Mouse (Mus musculus): Measurements from ENCODE around the gene Iqsec1. TPM values are rescaled to one million over a fixed set of nuclear protein-coding genes. Genes with fewer than 3 reads are reported as not detected.

Iqsec1 gene
- polyA plus RNA-seq, 1 experiment: 46.1 TPM

GRCm38 (mm10) chr6:90695754-90696153 lies 292.7 kb downstream of the Iqsec1 start:
- no peak for TF ChIP-seq CTCF (IDR thresholded peaks at IDR 0.05; ENCODE audit: extremely low read depth, insufficient read length, insufficient replicate concordance, low read depth, low read length)
- TF ChIP-seq POLR2A (IDR thresholded peaks at IDR 0.05; ENCODE audit: low read depth, low read length): no peak
- H3K4me1 ChIP-seq (ENCODE audit: control insufficient read depth, insufficient read depth, insufficient read length, low read length): no peaks in the 10 kb centered on the region
- peaks cover 2% of the 10 kb centered on the region; the same call in 1 of the 2 replicates for H3K36me3 ChIP-seq (ENCODE audit: control insufficient read depth, insufficient read depth, low read length)
- no peak overlapping the region for H3K27ac ChIP-seq (ENCODE audit: insufficient read depth, low read depth, low read length)
- H3K27me3 ChIP-seq (ENCODE audit: control insufficient read depth, insufficient read depth, low read length): no peaks in the 10 kb centered on the region
- H3K4me3 ChIP-seq (ENCODE audit: low read depth, low read length): no peak overlapping the region
- 64% methylated on average over 1 of the region's 1 CpGs for WGBS

DNA sequence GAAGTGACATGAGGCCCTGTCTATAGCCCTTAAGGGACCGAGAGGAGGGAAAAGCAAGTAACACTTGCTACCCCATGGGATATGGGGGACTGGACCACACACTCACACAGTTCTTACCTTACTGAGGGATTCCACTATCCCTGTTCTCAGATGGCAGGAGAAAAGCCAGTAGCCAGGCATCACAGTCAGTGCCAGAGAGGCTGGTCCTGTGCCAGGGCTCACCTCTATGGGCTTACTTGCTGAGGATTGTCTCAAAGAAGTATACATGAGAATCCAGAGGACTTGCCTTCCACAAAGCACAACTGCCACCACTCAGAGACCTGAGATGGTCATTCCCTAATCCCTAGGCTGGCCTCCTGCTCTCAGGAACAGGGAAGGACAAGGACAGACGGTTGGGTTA lies 296.1 kb downstream of the Iqsec1 start:
- TF ChIP-seq POLR2A (IDR thresholded peaks at IDR 0.05; ENCODE audit: low read depth, low read length) (no peak), CTCF (IDR thresholded peaks at IDR 0.05; ENCODE audit: extremely low read depth, insufficient read length, insufficient replicate concordance, low read depth, low read length) (no peak)
- H3K27ac ChIP-seq (ENCODE audit: insufficient read depth, low read depth, low read length): no peak overlapping the region
- H3K4me1 ChIP-seq (ENCODE audit: control insufficient read depth, insufficient read depth, insufficient read length, low read length): 0 out of 2 replicates have a peak, but pooled peaks cover 2% of the 10 kb centered on the region
- no peak overlapping the region for H3K4me3 ChIP-seq (ENCODE audit: low read depth, low read length)
- H3K27me3 ChIP-seq (ENCODE audit: control insufficient read depth, insufficient read depth, low read length): no peaks in the 10 kb centered on the region
- 80% methylated on average over 2 of the region's 2 CpGs for WGBS
- peaks cover 13% of the 10 kb centered on the region; the same call in 1 of the 2 replicates for H3K36me3 ChIP-seq (ENCODE audit: control insufficient read depth, insufficient read depth, low read length)

GRCm38 (mm10) chr6:90691935-90692334 lies 296.6 kb downstream of the Iqsec1 start:
- TF ChIP-seq CTCF (IDR thresholded peaks at IDR 0.05; ENCODE audit: extremely low read depth, insufficient read length, insufficient replicate concordance, low read depth, low read length) (no peak), POLR2A (IDR thresholded peaks at IDR 0.05; ENCODE audit: low read depth, low read length) (no peak)
- H3K36me3 ChIP-seq (ENCODE audit: control insufficient read depth, insufficient read depth, low read length): peaks cover 13% of the 10 kb centered on the region; the same call in 1 of the 2 replicates
- H3K4me1 ChIP-seq (ENCODE audit: control insufficient read depth, insufficient read depth, insufficient read length, low read length): 0 out of 2 replicates have a peak, but pooled peaks cover 2% of the 10 kb centered on the region
- no peak overlapping the region for H3K4me3 ChIP-seq (ENCODE audit: low read depth, low read length)
- no peak overlapping the region for H3K27ac ChIP-seq (ENCODE audit: insufficient read depth, low read depth, low read length)
- 67% methylated on average over 2 of the region's 2 CpGs for WGBS
- H3K27me3 ChIP-seq (ENCODE audit: control insufficient read depth, insufficient read depth, low read length): no peaks in the 10 kb centered on the region

DNA sequence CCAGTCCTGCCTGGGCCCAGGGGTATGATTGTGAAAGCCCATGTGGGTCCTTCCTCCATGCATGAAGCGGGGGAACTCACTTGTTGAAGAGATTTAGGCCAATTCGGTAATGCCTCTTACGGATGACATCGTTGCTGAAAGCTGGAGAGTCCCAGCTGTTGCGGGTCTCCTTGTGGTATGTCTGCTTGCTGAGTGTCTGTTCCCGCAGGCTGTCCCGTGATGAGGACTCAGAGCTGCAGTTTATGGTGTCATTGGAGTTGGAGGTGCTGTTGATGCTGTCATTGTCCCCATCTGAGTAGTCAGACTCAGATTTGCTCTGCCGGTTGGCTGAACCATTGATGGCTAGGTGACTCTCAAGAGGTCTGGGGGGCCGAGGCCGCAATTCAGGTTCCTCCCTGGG lies 299.0 kb downstream of the Iqsec1 start:
- H3K4me1 ChIP-seq (ENCODE audit: control insufficient read depth, insufficient read depth, insufficient read length, low read length): 0 out of 2 replicates have a peak, but pooled peaks cover 2% of the 10 kb centered on the region
- no peak overlapping the region for H3K27ac ChIP-seq (ENCODE audit: insufficient read depth, low read depth, low read length)
- TF ChIP-seq CTCF (IDR thresholded peaks at IDR 0.05; ENCODE audit: extremely low read depth, insufficient read length, insufficient replicate concordance, low read depth, low read length) (no peak), POLR2A (IDR thresholded peaks at IDR 0.05; ENCODE audit: low read depth, low read length) (no peak)
- no peaks in the 10 kb centered on the region for H3K27me3 ChIP-seq (ENCODE audit: control insufficient read depth, insufficient read depth, low read length)
- H3K36me3 ChIP-seq (ENCODE audit: control insufficient read depth, insufficient read depth, low read length): peaks cover 13% of the 10 kb centered on the region; the same call in 1 of the 2 replicates
- H3K4me3 ChIP-seq (ENCODE audit: low read depth, low read length): no peak overlapping the region
- WGBS: 84% methylated on average over 10 of the region's 10 CpGs

DNA sequence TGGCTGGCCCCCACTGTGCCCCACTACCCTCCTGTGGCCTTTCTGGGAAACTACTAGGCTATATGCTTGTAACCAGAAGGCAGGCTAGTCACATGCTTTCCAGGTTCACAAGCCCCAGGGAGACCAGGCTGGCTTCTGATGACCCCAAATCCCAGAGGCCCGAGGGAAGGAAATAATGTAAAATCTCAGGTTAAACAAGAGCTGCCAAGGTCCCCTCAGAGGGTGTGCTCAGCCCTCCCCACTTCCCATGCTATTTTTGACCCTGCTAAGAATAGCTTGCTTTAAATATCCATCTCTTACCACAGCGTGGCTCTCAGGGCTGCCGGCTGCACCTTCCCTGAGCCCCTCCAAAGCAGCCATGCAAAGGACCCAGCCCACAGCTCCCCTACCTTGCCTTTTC lies 299.7 kb downstream of the Iqsec1 start:
- Histone ChIP-seq H3K36me3 (ENCODE audit: control insufficient read depth, insufficient read depth, low read length) (peaks cover 13% of the 10 kb centered on the region; the same call in 1 of the 2 replicates), H3K4me3 (ENCODE audit: low read depth, low read length) (no peak overlapping the region), H3K27me3 (ENCODE audit: control insufficient read depth, insufficient read depth, low read length) (no peaks in the 10 kb centered on the region), H3K27ac (ENCODE audit: insufficient read depth, low read depth, low read length) (no peak overlapping the region), H3K4me1 (ENCODE audit: control insufficient read depth, insufficient read depth, insufficient read length, low read length) (peaks cover 7% of the 10 kb centered on the region; the same call in 1 of the 2 replicates)
- TF ChIP-seq POLR2A (IDR thresholded peaks at IDR 0.05; ENCODE audit: low read depth, low read length) (no peak), CTCF (IDR thresholded peaks at IDR 0.05; ENCODE audit: extremely low read depth, insufficient read length, insufficient replicate concordance, low read depth, low read length) (no peak)
- 64% methylated on average over 3 of the region's 3 CpGs for WGBS

- no peak overlapping the region for H3K4me3 ChIP-seq (ENCODE audit: low read depth, low read length)
- H3K27ac ChIP-seq (ENCODE audit: insufficient read depth, low read depth, low read length): no peak overlapping the region
- H3K36me3 ChIP-seq (ENCODE audit: control insufficient read depth, insufficient read depth, low read length): peaks cover 13% of the 10 kb centered on the region; the same call in 1 of the 2 replicates
- 92% methylated on average over 6 of the region's 6 CpGs for WGBS
- TF ChIP-seq POLR2A (IDR thresholded peaks at IDR 0.05; ENCODE audit: low read depth, low read length): no peak
- no peak for TF ChIP-seq CTCF (IDR thresholded peaks at IDR 0.05; ENCODE audit: extremely low read depth, insufficient read length, insufficient replicate concordance, low read depth, low read length)
- H3K27me3 ChIP-seq (ENCODE audit: control insufficient read depth, insufficient read depth, low read length): no peaks in the 10 kb centered on the region
- H3K4me1 ChIP-seq (ENCODE audit: control insufficient read depth, insufficient read depth, insufficient read length, low read length): peaks cover 11% of the 10 kb centered on the region; the same call in 1 of the 2 replicates
Observed at GRCm38 (mm10) chr6:90688003-90688402, 300.5 kb downstream of the Iqsec1 start.

GRCm38 (mm10) chr6:90686812-90687211 lies 301.7 kb downstream of the Iqsec1 start:
- WGBS: 89% methylated on average over 1 of the region's 1 CpGs
- no peak overlapping the region for H3K4me3 ChIP-seq (ENCODE audit: low read depth, low read length)
- peaks cover 13% of the 10 kb centered on the region; the same call in 1 of the 2 replicates for H3K36me3 ChIP-seq (ENCODE audit: control insufficient read depth, insufficient read depth, low read length)
- H3K4me1 ChIP-seq (ENCODE audit: control insufficient read depth, insufficient read depth, insufficient read length, low read length): peaks cover 11% of the 10 kb centered on the region; the same call in 1 of the 2 replicates
- H3K27ac ChIP-seq (ENCODE audit: insufficient read depth, low read depth, low read length): no peak overlapping the region
- H3K27me3 ChIP-seq (ENCODE audit: control insufficient read depth, insufficient read depth, low read length): no peaks in the 10 kb centered on the region
- TF ChIP-seq CTCF (IDR thresholded peaks at IDR 0.05; ENCODE audit: extremely low read depth, insufficient read length, insufficient replicate concordance, low read depth, low read length) (no peak), POLR2A (IDR thresholded peaks at IDR 0.05; ENCODE audit: low read depth, low read length) (no peak)
